Mouse (Mus musculus) embryonic facial prominence, embryonic 11.5 days (tissue): ENCODE measurements at regions not wholly inside any gene's neighbourhood (a gene's known extent, or its start where the extent isn't known, plus 50 kb on each side); places are given as distances from the start of the nearest gene placed in this dataset.

Experiments
- ATAC-seq: fragments of 200-750 bp; cut with Nextera tagmentation; replicated peaks from 2 replicates; pipeline ENCODE4 v1.8.0; 2017; ENCODE audit warnings: low read depth; ENCODE audit not compliant: insufficient number of reproducible peaks, low FRiP score, low TSS enrichment
- DNase-seq: peaks from one replicate; pipeline ENCODE4 v3.0.0-alpha.2; 2015; ENCODE audit warnings: low spot score
- H3K27ac ChIP-seq: fragments of 300-500 bp; sonication (generic); replicated peaks from 2 replicates; pipeline ENCODE4 v1.5.1; 2014; ENCODE audit warnings: mild to moderate bottlenecking, low read depth, low read length, control low read depth
- H3K27me3 ChIP-seq: fragments of 300-500 bp; sonication (generic); 2 replicates; pipeline ENCODE4 v1.6.1; 2014; ENCODE audit warnings: mild to moderate bottlenecking, low read length, moderate library complexity, mixed read lengths; ENCODE audit not compliant: control insufficient read depth, insufficient read depth
- H3K36me3 ChIP-seq: fragments of 300-500 bp; sonication (generic); replicated peaks from 2 replicates; pipeline ENCODE4 v1.6.1; 2014; ENCODE audit warnings: low read depth, mild to moderate bottlenecking, low read length, moderate library complexity, mixed read lengths; ENCODE audit not compliant: control insufficient read depth, insufficient read depth
- H3K4me1 ChIP-seq: fragments of 300-500 bp; sonication (generic); 2 replicates; pipeline ENCODE4 v1.6.1; 2014; ENCODE audit warnings: low read length, mixed read lengths; ENCODE audit not compliant: control insufficient read depth, insufficient read depth
- H3K4me2 ChIP-seq: fragments of 300-500 bp; sonication (generic); 2 replicates; pipeline ENCODE4 v1.6.1; 2014; ENCODE audit warnings: low read depth, mild to moderate bottlenecking, control low read depth, low read length, moderate library complexity
- H3K4me3 ChIP-seq: fragments of 300-500 bp; sonication (generic); 2 replicates; pipeline ENCODE4 v1.5.1; 2014; ENCODE audit warnings: low read depth, low read length, control low read depth
- H3K9ac ChIP-seq: fragments of 300-500 bp; sonication (generic); replicated peaks from 2 replicates; pipeline ENCODE4 v1.6.1; 2014; ENCODE audit warnings: mild to moderate bottlenecking, control low read depth, low read length
- H3K9me3 ChIP-seq: fragments of 300-500 bp; sonication (generic); replicated peaks from 2 replicates; pipeline ENCODE4 v1.6.1; 2016; ENCODE audit warnings: mild to moderate bottlenecking, low read length, inconsistent platforms, mixed read lengths; ENCODE audit not compliant: control insufficient read depth
- WGBS: fragments of 180-500 bp; shearing (Covaris S2); extraction: QIAGEN DNeasy Blood & Tissue Kit; methylation state at CpG from one replicate; pipeline ENCODE4 v1.1.7; 2014; 5-methylcytosine and 5-hydroxymethylcytosine counted together

DNA sequence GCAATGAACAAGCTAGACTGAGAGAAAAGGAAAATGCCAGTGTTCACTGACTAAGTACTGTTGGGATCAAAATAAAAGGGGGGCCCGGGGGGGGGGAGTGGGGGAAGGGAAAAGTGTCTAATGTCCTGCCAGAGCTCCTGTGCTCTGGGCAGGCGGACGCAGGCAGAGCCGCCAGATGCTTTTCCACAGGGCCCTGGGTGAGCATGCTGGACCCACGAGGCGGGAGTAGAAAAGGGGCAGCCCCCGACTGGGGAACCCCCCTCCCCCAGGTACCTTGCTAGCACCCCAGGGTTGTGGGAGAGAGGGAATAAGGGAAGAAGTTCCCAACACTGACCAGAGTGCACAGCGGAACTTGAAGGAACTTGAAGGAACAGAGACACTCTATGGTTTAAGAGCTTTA lies 478.6 kb downstream of the Mat2b start:
- Histone ChIP-seq H3K36me3 (no peaks in the 10 kb centered on the region), H3K27me3 (no peaks in the 10 kb centered on the region), H3K9me3 (no peaks in the 10 kb centered on the region), H3K9ac (no peak overlapping the region), H3K4me3 (no peak overlapping the region), H3K4me1 (no peaks in the 10 kb centered on the region), H3K27ac (no peak overlapping the region), H3K4me2 (no peak overlapping the region)
- DNase-seq (no peak), ATAC-seq (no peak)
- 50% methylated on average over 8 of the region's 8 CpGs for WGBS
